Mouse (Mus musculus) small intestine, adult 2 months (tissue): ENCODE measurements around the gene Vgll4.

Experiments
- CTCF ChIP-seq: fragments of 200-500 bp; IDR thresholded peaks from 2 replicates; pipeline ENCODE4 v1.5.1; 2012; ENCODE audit warnings: low read depth, mild to moderate bottlenecking, control low read depth, inconsistent platforms, low read length, moderate library complexity, mixed read lengths; ENCODE audit not compliant: insufficient replicate concordance, insufficient read length; ENCODE audit errors: extremely low read depth
- POLR2A ChIP-seq: fragments of 200-500 bp; IDR thresholded peaks from 2 replicates; pipeline ENCODE4 v1.6.1; 2012; ENCODE audit warnings: low read depth, mild to moderate bottlenecking, control low read depth, inconsistent platforms, low read length, moderate library complexity

DNA sequence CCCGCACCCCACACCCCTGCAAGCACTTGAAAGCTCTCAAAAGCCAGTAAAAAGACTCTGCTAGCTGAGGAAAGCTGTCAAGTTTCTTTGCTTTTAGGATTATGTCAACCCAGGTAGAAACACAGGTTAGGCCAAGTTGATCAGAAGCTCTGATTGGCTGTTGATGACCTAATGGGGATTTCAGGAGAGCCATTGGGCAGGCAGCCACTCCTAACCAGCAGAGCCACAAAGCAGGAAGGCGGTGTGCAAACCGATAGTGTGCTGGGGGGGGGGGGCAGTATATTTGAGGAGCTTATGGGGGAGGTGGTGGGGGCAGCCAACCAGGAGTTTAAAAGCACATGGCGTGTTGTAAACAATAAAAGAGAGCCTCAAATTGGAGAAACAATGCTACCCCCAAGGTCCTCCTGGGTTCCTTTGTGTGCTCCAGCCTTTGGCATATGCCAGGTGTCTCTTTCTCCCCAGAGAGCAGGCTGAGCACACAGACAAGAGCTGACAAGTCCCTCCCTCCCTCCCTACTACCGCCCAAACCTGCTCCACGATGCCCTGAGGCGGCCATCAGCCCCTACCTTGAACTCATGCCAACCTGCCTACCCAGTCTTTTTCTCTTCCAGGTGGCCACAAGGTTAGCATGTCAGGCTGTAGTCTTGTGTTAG, 18.3 kb upstream of the Vgll4 start:
- TF ChIP-seq CTCF (no peak), POLR2A (no peak)
